Mouse (Mus musculus) liver (tissue): ENCODE measurements around the gene St13.

ENCODE experiments used
- DNase-seq: peaks from one replicate; pipeline ENCODE4 v3.0.0-alpha.2; 2020; ENCODE audit warnings: mixed read lengths

The St13 gene

DNA sequence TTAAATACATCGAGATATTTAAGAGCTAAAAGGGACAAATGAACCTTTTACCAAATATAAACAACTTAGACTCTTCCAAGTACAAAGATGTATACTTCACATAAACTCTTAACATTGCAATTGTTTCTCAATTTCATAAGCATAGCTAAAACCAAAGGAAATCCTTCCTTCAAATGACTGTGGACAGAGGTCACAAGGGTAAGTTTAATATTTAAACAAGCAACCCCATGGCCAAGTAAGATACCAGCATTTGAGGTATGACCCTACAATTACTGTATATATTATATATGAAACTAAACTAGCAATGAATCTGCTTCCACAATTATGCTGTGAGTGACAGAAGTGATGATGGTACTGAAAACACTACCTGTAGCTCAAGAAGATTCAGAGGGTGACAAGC, 35.6 kb downstream of the St13 start:
- no peak for DNase-seq

DNA sequence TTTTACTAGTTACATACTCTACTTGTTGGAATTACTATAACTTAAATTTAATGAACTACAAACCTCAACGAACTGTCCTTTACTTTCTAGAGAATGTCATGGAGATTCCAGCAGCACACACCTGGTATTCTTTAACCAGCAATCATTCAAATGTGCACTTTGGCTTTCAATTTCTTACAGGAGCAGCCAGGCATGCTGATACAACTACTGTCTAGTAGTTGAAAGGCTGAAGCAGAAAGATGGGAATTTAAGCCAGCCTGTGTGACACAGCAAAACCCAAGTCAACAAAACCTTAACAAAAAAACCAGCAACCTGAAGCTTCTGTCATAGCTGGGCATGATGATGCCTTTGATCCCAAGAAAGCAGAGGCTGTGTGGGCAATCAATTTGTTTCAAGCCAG, 37.4 kb downstream of the St13 start:
- DNase-seq: no peak

DNA sequence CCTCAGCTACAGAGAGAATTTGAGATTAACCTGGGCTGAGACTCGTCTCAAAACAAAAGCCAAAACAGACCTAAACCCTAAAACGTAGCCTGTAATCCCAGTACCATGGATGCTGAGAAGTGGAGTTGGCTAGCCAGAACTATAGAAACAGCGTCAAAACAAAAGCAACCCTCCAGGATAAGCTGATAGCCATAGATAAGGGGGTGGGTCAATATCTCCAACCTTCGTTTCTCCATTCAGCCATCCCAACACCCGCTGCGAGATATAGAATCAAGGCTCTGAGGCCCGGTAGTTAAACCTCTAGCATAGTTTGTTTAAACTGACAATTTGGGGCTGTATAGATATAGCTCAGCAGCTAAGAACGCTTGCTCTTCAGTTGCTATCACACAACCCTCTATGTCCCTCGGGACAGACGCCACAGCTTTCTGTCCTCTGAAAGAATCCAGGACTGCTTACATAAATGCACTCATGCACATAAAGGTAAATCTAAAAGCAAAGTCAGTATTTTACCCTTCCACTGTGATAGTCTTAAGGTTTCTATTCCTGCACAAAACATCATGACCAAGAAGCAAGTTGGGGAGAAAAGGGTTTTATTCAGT, 38.4 kb downstream of the St13 start:
- DNase-seq: peak; percentile 36

- DNase-seq: no peak
Measured at GRCm38 (mm10) chr15:81361022-81361404, 38.9 kb downstream of the St13 start.

DNA sequence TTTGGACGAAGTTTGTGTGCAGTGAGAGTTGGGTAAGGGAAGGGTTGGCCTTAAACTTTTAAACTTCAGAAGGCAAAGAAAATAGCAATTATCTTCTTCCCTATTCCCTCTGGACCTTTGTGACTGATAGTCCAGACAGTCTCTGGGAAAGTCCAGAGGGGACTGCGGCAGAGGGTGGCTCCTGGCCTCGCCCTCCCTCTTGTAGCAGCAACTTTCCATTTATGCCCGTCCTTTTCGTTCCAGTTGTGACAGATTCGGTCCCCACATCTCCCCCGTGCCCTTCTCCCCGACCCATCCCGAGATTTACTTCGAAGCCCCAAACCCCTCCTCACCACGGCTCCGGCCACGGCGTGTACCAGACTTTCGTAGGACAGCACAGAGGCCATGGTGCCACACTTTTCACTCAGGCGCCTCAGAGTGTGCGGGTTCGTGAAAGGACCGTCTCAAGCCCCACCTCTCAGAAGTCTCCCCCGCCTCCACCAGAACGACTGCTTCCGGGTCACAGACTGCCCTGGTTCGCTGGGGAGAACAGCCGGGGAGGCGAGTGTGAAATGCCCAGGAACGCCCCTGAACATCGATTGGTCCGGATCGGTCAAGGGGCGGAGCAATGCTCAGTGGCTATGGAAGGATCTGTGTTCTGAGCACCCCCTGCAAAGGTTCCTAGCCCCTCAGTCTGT, 39.4 kb downstream of the St13 start, which contains the start of gene Slc25a17:
Gene Slc25a17 (minus strand): TSS at position 468 of the 677 bp plus-strand sequence.
- peak; percentile 95 for DNase-seq

GRCm38 (mm10) chr15:81359421-81359820, 40.5 kb downstream of the St13 start:
- DNase-seq: no peak

DNA sequence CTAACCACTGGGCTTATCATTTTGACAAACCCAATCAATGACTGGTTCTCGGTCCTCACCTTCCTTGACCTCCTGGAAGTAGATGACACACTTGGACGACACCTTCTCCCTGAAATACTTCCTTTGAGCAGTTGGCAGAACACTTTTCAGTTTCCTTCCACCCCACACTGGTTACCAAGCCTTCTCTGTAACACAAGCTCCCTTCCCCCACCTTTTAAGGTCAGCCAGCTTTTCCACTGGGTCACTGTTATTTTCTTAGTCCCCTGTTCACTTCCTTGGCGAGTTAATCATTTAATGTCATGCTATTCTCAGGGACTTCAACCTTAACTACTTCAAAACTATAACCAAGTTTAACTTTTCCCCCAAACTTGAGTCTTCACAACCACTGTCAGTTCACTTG, 40.9 kb downstream of the St13 start:
- DNase-seq: no peak

DNA sequence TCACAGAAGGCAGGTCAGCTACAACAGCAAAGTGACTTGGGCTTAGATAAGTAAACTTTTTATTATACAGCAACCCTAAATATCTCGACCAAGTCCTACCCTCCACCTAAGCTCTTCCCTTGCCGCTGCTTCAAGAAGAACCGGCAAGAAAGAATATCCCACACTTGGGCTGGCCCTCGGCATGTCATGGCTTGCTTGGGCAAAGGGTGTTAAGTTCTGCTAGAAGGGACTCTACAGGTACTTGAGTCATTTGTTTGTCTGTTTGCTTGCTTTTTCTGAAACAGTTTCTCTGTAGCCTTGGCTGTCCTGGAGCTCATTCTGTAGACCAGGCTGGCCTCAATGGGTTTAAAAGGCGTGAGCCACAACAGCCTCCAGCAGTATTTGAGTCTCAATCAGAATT, 42.9 kb downstream of the St13 start:
- DNase-seq: no peak

DNA sequence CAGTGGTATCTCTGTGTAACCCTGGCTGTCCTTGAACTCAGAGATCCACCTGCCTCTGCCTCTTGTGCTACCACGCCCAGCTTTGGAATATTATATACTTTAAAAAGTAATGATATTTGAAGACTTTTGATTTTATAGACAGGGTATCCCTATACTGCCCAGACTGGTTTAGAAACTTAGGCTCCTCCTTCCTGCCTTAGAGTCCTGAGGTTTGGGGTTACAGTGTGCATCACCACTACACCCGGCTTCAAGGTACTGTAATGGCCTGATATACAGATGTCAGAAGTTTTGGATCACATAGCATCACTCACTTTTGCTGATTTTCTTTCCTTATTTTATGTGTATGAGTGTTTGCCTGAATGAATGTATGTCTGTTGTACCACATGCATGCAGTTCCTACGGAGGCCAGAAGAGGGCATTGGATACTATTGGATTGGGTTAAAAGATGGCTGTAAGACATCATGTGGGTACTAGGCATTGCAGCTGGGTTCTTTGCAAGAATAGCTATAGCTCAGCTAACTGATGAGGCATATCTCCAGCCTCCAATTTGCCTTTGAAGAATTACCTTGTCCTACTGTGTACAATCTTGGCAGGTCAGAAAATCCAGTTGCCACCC, 44.6 kb downstream of the St13 start:
- DNase-seq: peak; percentile 74

DNA sequence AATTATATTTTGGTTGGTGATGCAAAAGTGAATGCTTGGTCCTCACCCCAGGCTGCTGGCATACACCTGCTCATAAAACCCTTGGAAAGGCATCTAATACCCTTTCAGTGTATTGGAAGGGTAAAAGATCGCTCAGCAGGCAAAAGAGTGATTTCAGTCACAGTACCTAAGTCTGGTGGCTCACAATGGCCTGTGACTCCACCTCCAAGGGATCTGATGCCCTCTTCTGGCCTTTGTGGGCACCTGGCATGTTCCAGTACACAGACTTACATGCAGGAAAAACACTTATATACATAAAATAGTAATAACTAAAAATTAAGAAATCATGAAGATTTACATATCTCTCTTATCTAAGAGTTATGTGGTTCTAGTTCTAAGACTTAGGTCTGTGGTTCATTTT, 47.2 kb downstream of the St13 start:
- no peak for DNase-seq

DNA sequence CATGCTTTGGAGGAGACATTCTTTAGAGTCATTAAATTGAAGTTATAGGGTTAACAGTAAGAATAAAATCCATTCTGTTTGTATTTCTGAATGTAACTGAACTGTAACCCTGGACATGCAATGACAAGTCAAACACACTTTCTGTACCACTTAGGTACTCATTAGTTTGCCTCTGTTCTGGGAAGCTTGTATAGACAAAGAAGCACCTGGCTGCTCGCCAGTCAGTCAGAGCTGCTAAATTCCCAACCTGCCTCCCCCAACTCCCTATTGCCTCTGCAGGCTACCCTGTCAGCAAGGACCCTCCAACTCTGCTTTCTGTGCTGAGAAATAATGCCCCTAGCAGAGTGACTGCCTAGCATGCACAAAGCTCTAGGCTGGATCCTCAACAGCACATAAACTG, 49.5 kb downstream of the St13 start:
- peak; percentile 10 for DNase-seq

GRCm38 (mm10) chr15:81348366-81348765, 51.5 kb downstream of the St13 start:
- no peak for DNase-seq

GRCm38 (mm10) chr15:81347466-81347865, 52.4 kb downstream of the St13 start:
- DNase-seq: no peak

DNA sequence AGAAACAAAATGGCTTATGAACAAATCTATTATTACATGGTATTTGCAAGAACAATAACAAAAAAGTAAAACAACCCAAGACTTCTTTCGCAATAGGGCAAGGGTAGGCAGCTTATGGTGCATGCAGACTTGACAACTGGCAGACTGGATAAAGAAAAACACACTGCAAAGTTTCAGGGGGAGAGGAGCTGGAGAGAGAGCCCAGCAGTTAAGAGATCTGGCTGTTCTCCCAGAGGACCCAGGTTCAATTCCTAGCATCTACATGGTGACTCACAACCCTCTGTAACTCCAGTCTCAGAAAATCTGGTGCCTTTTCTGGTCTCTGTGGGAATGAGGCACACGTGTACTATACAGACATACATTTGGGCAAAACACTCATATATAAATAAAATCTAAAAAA, 58.5 kb downstream of the St13 start:
- no peak for DNase-seq

GRCm38 (mm10) chr15:81339158-81339557, 60.7 kb downstream of the St13 start:
- DNase-seq: no peak

DNA sequence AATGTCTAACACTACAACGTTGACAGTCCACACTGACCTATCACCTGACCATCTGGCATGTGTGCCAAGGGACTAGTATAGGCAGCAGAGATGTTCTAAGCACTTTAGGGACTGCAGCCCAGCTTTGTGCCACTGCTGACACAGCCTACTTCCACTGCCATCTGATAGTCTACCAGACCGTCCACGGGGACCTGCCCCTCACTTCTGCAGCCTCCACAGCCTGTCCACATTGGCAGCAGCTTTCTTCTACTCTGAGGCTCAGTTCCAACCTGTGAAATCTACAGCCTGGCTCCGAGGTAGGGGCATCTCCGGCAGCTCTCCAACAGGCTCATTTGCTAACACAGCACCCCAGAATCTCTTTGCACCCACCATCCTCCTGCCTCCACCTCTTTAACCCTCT, 63.4 kb downstream of the St13 start:
- DNase-seq: no peak

DNA sequence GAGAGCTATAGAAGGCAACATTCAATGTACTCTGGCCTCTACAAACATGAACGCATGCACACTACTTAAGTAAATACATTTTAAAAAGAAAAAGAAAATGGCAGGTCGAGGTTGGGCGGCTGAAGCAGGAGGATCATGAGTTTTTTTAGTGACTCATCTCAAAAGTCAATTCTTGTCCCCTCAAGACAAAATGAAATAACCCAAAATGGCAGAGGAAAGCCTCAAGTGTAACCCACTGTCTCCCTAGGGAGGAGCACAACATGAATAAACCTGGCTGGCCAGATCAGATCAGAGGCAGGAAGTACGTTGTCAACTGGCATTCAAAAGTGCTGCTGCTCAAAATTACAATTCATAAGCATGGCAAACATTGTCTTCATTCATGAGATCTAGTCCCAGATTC, 67.4 kb downstream of the St13 start:
- no peak for DNase-seq

GRCm38 (mm10) chr15:81330816-81331433, 69.0 kb downstream of the St13 start:
- no peak for DNase-seq

- DNase-seq: no peak
Measured at GRCm38 (mm10) chr15:81329721-81330369, 70.0 kb downstream of the St13 start.

DNA sequence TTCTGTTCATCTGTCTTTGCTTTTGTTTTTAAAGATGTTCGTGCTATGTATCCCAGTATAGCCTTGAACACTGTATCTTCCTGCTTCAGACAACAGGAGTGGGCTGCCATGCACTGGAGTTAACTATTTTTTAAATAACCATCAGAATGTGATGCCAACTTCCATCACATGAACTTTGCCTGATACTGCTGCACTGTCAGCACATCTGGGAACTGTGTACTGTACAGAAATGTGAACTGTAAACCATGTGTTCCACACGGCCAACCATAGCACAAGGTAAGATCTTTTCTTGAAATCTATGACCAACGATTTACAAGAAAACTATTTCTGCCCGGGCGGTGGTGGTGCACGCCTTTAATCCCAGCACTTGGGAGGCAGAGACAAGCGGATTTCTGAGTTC, 72.4 kb downstream of the St13 start:
- DNase-seq: no peak

DNA sequence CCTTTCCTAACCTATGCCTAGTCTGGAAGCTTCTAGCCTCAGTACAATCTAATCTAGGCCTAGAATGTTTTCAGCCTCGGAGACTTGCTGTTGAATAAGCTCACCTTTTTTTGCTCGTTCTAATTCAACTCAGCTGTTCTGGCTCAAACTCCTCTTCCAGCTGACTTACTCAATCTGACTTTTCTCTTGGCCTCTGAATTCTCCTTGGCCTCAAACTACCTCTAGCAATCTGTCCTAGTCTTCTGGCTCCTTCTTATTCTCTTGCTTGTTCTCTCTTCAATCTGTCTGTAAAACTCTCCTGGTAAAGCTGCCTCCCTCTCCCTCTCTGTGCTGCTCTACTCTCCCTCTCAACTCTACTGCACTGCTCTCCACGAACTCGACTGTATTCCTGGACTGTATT, 74.9 kb downstream of the St13 start:
- DNase-seq: no peak

GRCm38 (mm10) chr15:81320137-81320536, 79.7 kb downstream of the St13 start:
- DNase-seq: no peak

GRCm38 (mm10) chr15:81319462-81319861, 80.4 kb downstream of the St13 start:
- no peak for DNase-seq

DNA sequence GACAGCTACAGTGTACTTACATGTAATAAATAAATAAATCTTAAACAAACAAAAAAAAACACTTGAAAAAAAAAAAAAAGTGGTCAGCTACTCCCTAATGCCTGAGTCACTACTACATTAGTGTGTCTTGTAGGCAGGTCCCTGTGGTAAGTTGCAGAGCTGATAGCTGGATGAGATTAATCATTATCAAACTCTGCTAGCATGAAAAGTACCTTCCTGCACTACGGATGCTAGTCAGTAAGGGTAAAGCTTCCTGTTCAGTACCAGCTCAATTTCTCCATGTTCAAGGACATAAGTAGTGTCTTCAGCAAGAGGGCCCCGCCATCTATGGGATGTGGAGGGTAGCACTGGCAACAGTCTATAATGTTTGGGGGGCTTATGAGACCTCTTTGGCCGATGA, 85.9 kb downstream of the St13 start:
- DNase-seq: no peak
